Mouse (Mus musculus): Measurements from ENCODE around the gene Sox15. TPM values are rescaled to one million over a fixed set of nuclear protein-coding genes. Genes with fewer than 3 reads are reported as not detected.

Sox15 gene
- polyA plus RNA-seq, 1 experiment = 0.09 TPM

DNA sequence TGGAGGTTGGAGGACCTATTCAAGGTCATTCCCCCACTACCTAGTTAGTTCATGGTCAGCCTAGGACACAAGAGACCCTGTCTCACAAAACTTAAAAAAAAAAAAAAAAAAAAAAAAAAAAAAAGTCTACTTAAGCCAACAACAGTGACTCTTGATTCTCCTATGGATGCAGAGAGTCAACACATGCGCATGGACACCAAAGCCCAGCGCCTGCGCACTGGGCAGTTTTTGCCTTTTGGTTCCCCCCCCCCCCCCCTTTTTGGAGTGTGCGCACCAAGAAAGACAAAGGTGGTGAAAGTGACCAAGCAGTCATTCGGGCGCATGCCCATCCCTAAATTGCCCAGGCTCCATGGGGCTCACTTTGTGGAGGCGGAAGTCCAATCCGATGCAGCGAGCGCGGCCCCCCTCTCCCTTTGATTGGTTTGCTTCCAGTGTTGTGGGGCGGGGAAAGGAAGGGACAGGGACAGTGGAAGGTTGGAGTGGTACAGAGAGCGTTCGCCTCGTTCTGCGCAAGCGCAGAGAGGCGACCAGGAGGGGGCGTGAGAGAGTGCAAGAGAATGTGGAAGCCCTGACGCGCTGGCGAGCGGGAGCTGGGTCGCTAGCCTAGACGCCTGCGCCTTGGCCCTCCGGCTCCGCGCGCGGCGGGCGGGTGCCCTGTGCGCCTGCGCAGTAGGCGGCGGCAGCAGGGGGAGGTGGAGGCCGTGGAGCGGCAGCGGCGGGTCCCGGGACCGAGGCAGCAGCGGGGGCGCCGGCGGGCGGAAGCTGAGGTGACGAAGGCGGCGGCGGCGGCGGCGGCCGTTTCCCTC, 22.6 kb upstream of the Sox15 start, which contains the start of gene Fxr2:
Gene Fxr2, plus strand, starts transcription at position 707 of the 806 bp plus-strand sequence.
- peaks cover 2% of the 10 kb centered on the region; the same call in 1 of the 2 replicates for H3K4me1 ChIP-seq (ENCODE audit: control insufficient read depth, insufficient read depth, insufficient read length)
- WGBS = 1% methylated on average over 47 of the region's 56 CpGs
- H3K27ac ChIP-seq (ENCODE audit: insufficient read depth, low read length) = peak within 1 kb of the TSS; percentile 95
- TF ChIP-seq CTCF (IDR thresholded peaks at IDR 0.05; ENCODE audit: extremely low read depth, insufficient read depth, insufficient read length, insufficient replicate concordance) (peak; percentile 72; the same call in 1 of the 2 replicates), POLR2A (IDR thresholded peaks at IDR 0.05; ENCODE audit: low read depth, low read length) (0 out of 2 replicates have a peak, but pooled peaks have one; percentile 37)
- no peaks in the 10 kb centered on the region for H3K36me3 ChIP-seq (ENCODE audit: control insufficient read depth, insufficient read depth, low read length)
- peak; percentile 97 to 99 for DNase-seq (ENCODE audit: low read depth in 1 of 2, low spot score in 2 of 2)
- H3K4me3 ChIP-seq (ENCODE audit: extremely low read depth, insufficient read depth, insufficient read length) = peak within 1 kb of the TSS; percentile 94
- H3K27me3 ChIP-seq (ENCODE audit: control insufficient read depth, insufficient read depth, low read length) = no peaks in the 10 kb centered on the region

- WGBS = 2% methylated on average over 36 of the region's 50 CpGs
- TF ChIP-seq CTCF (IDR thresholded peaks at IDR 0.05; ENCODE audit: extremely low read depth, insufficient read depth, insufficient read length, insufficient replicate concordance) (no peak), POLR2A (IDR thresholded peaks at IDR 0.05; ENCODE audit: low read depth, low read length) (no peak)
- H3K27ac ChIP-seq (ENCODE audit: insufficient read depth, low read length) = peak overlapping the region; percentile 76
- H3K4me1 ChIP-seq (ENCODE audit: control insufficient read depth, insufficient read depth, insufficient read length) = peaks cover 2% of the 10 kb centered on the region; the same call in 1 of the 2 replicates
- no peaks in the 10 kb centered on the region for H3K36me3 ChIP-seq (ENCODE audit: control insufficient read depth, insufficient read depth, low read length)
- peak overlapping the region; percentile 94 for H3K4me3 ChIP-seq (ENCODE audit: extremely low read depth, insufficient read depth, insufficient read length)
- no peaks in the 10 kb centered on the region for H3K27me3 ChIP-seq (ENCODE audit: control insufficient read depth, insufficient read depth, low read length)
- DNase-seq (ENCODE audit: low read depth in 1 of 2, low spot score in 2 of 2) = peak in 1 of 2 experiments; percentile 31
Measured at GRCm38 (mm10) chr11:69633128-69633866, 21.8 kb upstream of the Sox15 start.

GRCm38 (mm10) chr11:69635471-69635870, 19.6 kb upstream of the Sox15 start:
- no peaks in the 10 kb centered on the region for H3K27me3 ChIP-seq (ENCODE audit: control insufficient read depth, insufficient read depth, low read length)
- no peak for DNase-seq (ENCODE audit: low read depth in 1 of 2, low spot score in 2 of 2)
- H3K4me3 ChIP-seq (ENCODE audit: extremely low read depth, insufficient read depth, insufficient read length) = no peak overlapping the region
- TF ChIP-seq CTCF (IDR thresholded peaks at IDR 0.05; ENCODE audit: extremely low read depth, insufficient read depth, insufficient read length, insufficient replicate concordance) (no peak), POLR2A (IDR thresholded peaks at IDR 0.05; ENCODE audit: low read depth, low read length) (no peak)
- H3K4me1 ChIP-seq (ENCODE audit: control insufficient read depth, insufficient read depth, insufficient read length) = peaks cover 2% of the 10 kb centered on the region; the same call in 1 of the 2 replicates
- H3K36me3 ChIP-seq (ENCODE audit: control insufficient read depth, insufficient read depth, low read length) = peaks cover 7% of the 10 kb centered on the region
- WGBS = 82% methylated on average over 3 of the region's 3 CpGs
- H3K27ac ChIP-seq (ENCODE audit: insufficient read depth, low read length) = no peak overlapping the region

GRCm38 (mm10) chr11:69645860-69646259, 9.3 kb upstream of the Sox15 start:
- H3K27me3 ChIP-seq (ENCODE audit: control insufficient read depth, insufficient read depth, low read length) = no peaks in the 10 kb centered on the region
- H3K27ac ChIP-seq (ENCODE audit: insufficient read depth, low read length) = no peak overlapping the region
- DNase-seq (ENCODE audit: low read depth in 1 of 2, low spot score in 2 of 2) = no peak
- no peak overlapping the region for H3K4me3 ChIP-seq (ENCODE audit: extremely low read depth, insufficient read depth, insufficient read length)
- TF ChIP-seq CTCF (IDR thresholded peaks at IDR 0.05; ENCODE audit: extremely low read depth, insufficient read depth, insufficient read length, insufficient replicate concordance) = no peak
- TF ChIP-seq POLR2A (IDR thresholded peaks at IDR 0.05; ENCODE audit: low read depth, low read length) = no peak
- 96% methylated on average over 5 of the region's 5 CpGs for WGBS
- H3K4me1 ChIP-seq (ENCODE audit: control insufficient read depth, insufficient read depth, insufficient read length) = no peaks in the 10 kb centered on the region
- peaks cover 51% of the 10 kb centered on the region for H3K36me3 ChIP-seq (ENCODE audit: control insufficient read depth, insufficient read depth, low read length)

GRCm38 (mm10) chr11:69653399-69653798, 1.7 kb upstream of the Sox15 start:
- H3K36me3 ChIP-seq (ENCODE audit: control insufficient read depth, insufficient read depth, low read length) = peaks cover 48% of the 10 kb centered on the region
- H3K4me3 ChIP-seq (ENCODE audit: extremely low read depth, insufficient read depth, insufficient read length) = no peak overlapping the region
- WGBS = 86% methylated on average over 5 of the region's 5 CpGs
- H3K27ac ChIP-seq (ENCODE audit: insufficient read depth, low read length) = no peak overlapping the region
- H3K4me1 ChIP-seq (ENCODE audit: control insufficient read depth, insufficient read depth, insufficient read length) = no peaks in the 10 kb centered on the region
- TF ChIP-seq POLR2A (IDR thresholded peaks at IDR 0.05; ENCODE audit: low read depth, low read length) (no peak), CTCF (IDR thresholded peaks at IDR 0.05; ENCODE audit: extremely low read depth, insufficient read depth, insufficient read length, insufficient replicate concordance) (no peak)
- no peak for DNase-seq (ENCODE audit: low read depth in 1 of 2, low spot score in 2 of 2)
- H3K27me3 ChIP-seq (ENCODE audit: control insufficient read depth, insufficient read depth, low read length) = no peaks in the 10 kb centered on the region

GRCm38 (mm10) chr11:69654760-69655159, 354 bp upstream of the Sox15 start:
- no peaks in the 10 kb centered on the region for H3K27me3 ChIP-seq (ENCODE audit: control insufficient read depth, insufficient read depth, low read length)
- H3K4me1 ChIP-seq (ENCODE audit: control insufficient read depth, insufficient read depth, insufficient read length) = no peaks in the 10 kb centered on the region
- no peak for DNase-seq (ENCODE audit: low read depth in 1 of 2, low spot score in 2 of 2)
- peaks cover 45% of the 10 kb centered on the region for H3K36me3 ChIP-seq (ENCODE audit: control insufficient read depth, insufficient read depth, low read length)
- 0 out of 2 replicates have a peak overlapping the region, but pooled peaks have one; percentile 9 for H3K27ac ChIP-seq (ENCODE audit: insufficient read depth, low read length)
- H3K4me3 ChIP-seq (ENCODE audit: extremely low read depth, insufficient read depth, insufficient read length) = no peak overlapping the region
- 53% methylated on average over 9 of the region's 9 CpGs for WGBS
- TF ChIP-seq CTCF (IDR thresholded peaks at IDR 0.05; ENCODE audit: extremely low read depth, insufficient read depth, insufficient read length, insufficient replicate concordance) (no peak), POLR2A (IDR thresholded peaks at IDR 0.05; ENCODE audit: low read depth, low read length) (no peak)
